ENCODE assay signal across 19 mouse cellular contexts in genomic region chr10:126029441-126030114, GRCm38 (mm10).
DNase-seq lines count a peak whose midpoint lies in the region; ATAC-seq and TF ChIP-seq lines count a peak whose summit lies in the region.
"Had no signal": no experiment of that assay in that cellular context is flagged by ENCODE, and none has a peak within 500 bp of the region (broad histone marks: within the 10 kb centered on the region; RNA-seq: fewer than 3 reads in every experiment).

No protein-coding gene starts in this region.

- WGBS in midbrain, embryonic 12.5 days: 73% methylated on average over 7 of the region's 7 CpGs
- 69% methylated on average over 7 of the region's 7 CpGs for WGBS in midbrain, postnatal 0 days
- 49% methylated on average over 7 of the region's 7 CpGs for WGBS in limb, embryonic 10.5 days
- 36% methylated on average over 7 of the region's 7 CpGs for WGBS in kidney, embryonic 16.5 days

- H3K9me3 ChIP-seq in midbrain, embryonic 12.5 days: no peaks in the 10 kb centered on the region
- H3K9me3 ChIP-seq in midbrain, postnatal 0 days (ENCODE audit: low read length): no peaks in the 10 kb centered on the region
- H3K9me3 ChIP-seq in limb, embryonic 10.5 days (replicated peaks): no peaks in the 10 kb centered on the region
- no peaks in the 10 kb centered on the region for H3K9me3 ChIP-seq in kidney, embryonic 16.5 days (ENCODE audit: low read length)
- H3K9me3 ChIP-seq: liver, embryonic 13.5 days; lung, embryonic 15.5 days; midbrain, embryonic 13.5 days had no signal

- no peak overlapping the region for H3K4me3 ChIP-seq in midbrain, embryonic 12.5 days
- H3K4me3 ChIP-seq in midbrain, postnatal 0 days (ENCODE audit: low read depth, low read length): no peak overlapping the region
- no peak overlapping the region for H3K4me3 ChIP-seq in limb, embryonic 10.5 days
- no peak overlapping the region for H3K4me3 ChIP-seq in kidney, embryonic 16.5 days (ENCODE audit: low read length)
- H3K4me3 ChIP-seq: liver, embryonic 13.5 days; lung, embryonic 15.5 days; midbrain, embryonic 13.5 days had no signal

- peaks cover 10% of the 10 kb centered on the region; the same call in 1 of the 2 replicates for H3K4me1 ChIP-seq in midbrain, embryonic 12.5 days
- H3K4me1 ChIP-seq in midbrain, postnatal 0 days (ENCODE audit: insufficient read depth, low read length): no peaks in the 10 kb centered on the region
- H3K4me1 ChIP-seq in limb, embryonic 10.5 days: peaks cover 23% of the 10 kb centered on the region
- H3K4me1 ChIP-seq in kidney, embryonic 16.5 days (ENCODE audit: insufficient read depth, low read length): no peaks in the 10 kb centered on the region
- H3K4me1 ChIP-seq: liver, embryonic 13.5 days; lung, embryonic 15.5 days; midbrain, embryonic 13.5 days had no signal

- H3K36me3 ChIP-seq in midbrain, embryonic 12.5 days: no peaks in the 10 kb centered on the region
- no peaks in the 10 kb centered on the region for H3K36me3 ChIP-seq in midbrain, postnatal 0 days (ENCODE audit: insufficient read depth, low read length)
- no peaks in the 10 kb centered on the region for H3K36me3 ChIP-seq in limb, embryonic 10.5 days
- H3K36me3 ChIP-seq in kidney, embryonic 16.5 days (ENCODE audit: insufficient read depth, low read length): no peaks in the 10 kb centered on the region
- H3K36me3 ChIP-seq: liver, embryonic 13.5 days; lung, embryonic 15.5 days; midbrain, embryonic 13.5 days had no signal

- no peak for TF ChIP-seq CTCF in midbrain, postnatal 0 days (IDR thresholded peaks at IDR 0.05)

- H3K27ac ChIP-seq in midbrain, embryonic 12.5 days (replicated peaks): no peak overlapping the region
- H3K27ac ChIP-seq in midbrain, postnatal 0 days (ENCODE audit: low read depth, low read length): no peak overlapping the region
- peak overlapping the region; percentile 42; the same call in 1 of the 2 replicates for H3K27ac ChIP-seq in limb, embryonic 10.5 days
- no peak overlapping the region for H3K27ac ChIP-seq in kidney, embryonic 16.5 days (ENCODE audit: low read length)
- H3K27ac ChIP-seq: liver, embryonic 13.5 days; lung, embryonic 15.5 days; macrophage; midbrain, embryonic 13.5 days; stomach, postnatal 0 days had no signal

- ATAC-seq in midbrain, embryonic 12.5 days (ENCODE audit: low FRiP score, low read depth): peak; percentile 66
- ATAC-seq in midbrain, postnatal 0 days (ENCODE audit: low FRiP score): no peak
- no peak for ATAC-seq in kidney, embryonic 16.5 days (ENCODE audit: low FRiP score, low TSS enrichment)
- ATAC-seq: midbrain, embryonic 13.5 days had no signal

- no peak overlapping the region for H3K9ac ChIP-seq in midbrain, embryonic 12.5 days (replicated peaks)
- no peak overlapping the region for H3K9ac ChIP-seq in midbrain, postnatal 0 days (replicated peaks; ENCODE audit: low read length, poor library complexity, severe bottlenecking)
- no peak overlapping the region for H3K9ac ChIP-seq in kidney, embryonic 16.5 days (replicated peaks; ENCODE audit: low read length)
- H3K9ac ChIP-seq: liver, embryonic 13.5 days; lung, embryonic 15.5 days; midbrain, embryonic 13.5 days had no signal

- no peak overlapping the region for H3K4me2 ChIP-seq in midbrain, embryonic 12.5 days (replicated peaks)
- no peak overlapping the region for H3K4me2 ChIP-seq in midbrain, postnatal 0 days (ENCODE audit: low read depth, low read length, poor library complexity, severe bottlenecking)
- H3K4me2 ChIP-seq in kidney, embryonic 16.5 days (replicated peaks; ENCODE audit: low read depth, low read length): no peak overlapping the region
- H3K4me2 ChIP-seq: liver, embryonic 13.5 days; lung, embryonic 15.5 days; midbrain, embryonic 13.5 days had no signal

- peak; percentile 48 for DNase-seq in embryo, embryonic 11 days
- DNase-seq in embryo, embryonic 9.5 days (ENCODE audit: extremely low spot score): no peak
- no peak for DNase-seq in midbrain, postnatal 0 days (ENCODE audit: low spot score)
- DNase-seq in limb, embryonic 10.5 days (ENCODE audit: low spot score): peak; percentile 58
- no peak for DNase-seq in spleen, adult 18-20 months
- no peak for DNase-seq in right cerebral cortex, postnatal 36 days (ENCODE audit: low spot score in 2 of 2)
- DNase-seq: cerebellum, postnatal 36 days; gastrocnemius, postnatal 10 days; kidney, adult 2 months; layer of hippocampus, adult 9-11 months; liver, embryonic 13.5 days; right cerebral cortex, postnatal 14 days; thymus, postnatal 14 days had no signal

- H3K27me3 ChIP-seq in midbrain, embryonic 12.5 days: no peaks in the 10 kb centered on the region
- no peaks in the 10 kb centered on the region for H3K27me3 ChIP-seq in midbrain, postnatal 0 days (ENCODE audit: insufficient read depth, low read length)
- H3K27me3 ChIP-seq in limb, embryonic 10.5 days (ENCODE audit: low read depth, poor library complexity, severe bottlenecking): no peaks in the 10 kb centered on the region
- no peaks in the 10 kb centered on the region for H3K27me3 ChIP-seq in kidney, embryonic 16.5 days (ENCODE audit: insufficient read depth, low read length)
- H3K27me3 ChIP-seq: liver, embryonic 13.5 days; lung, embryonic 15.5 days; midbrain, embryonic 13.5 days had no signal

Comparison
In these comparisons a context has a peak if more than half of its experiments do, and no peak if none do; other contexts are left out.
1. DNase-seq: peak in embryo, embryonic 11 days (single experiment) and limb, embryonic 10.5 days (single experiment); none in embryo, embryonic 9.5 days (single experiment), midbrain, postnatal 0 days (single experiment), spleen, adult 18-20 months (0 of 2) and right cerebral cortex, postnatal 36 days (0 of 2).